Mouse (Mus musculus) MEL (cell line): Measurements from ENCODE around the gene Palld. TPM values are rescaled to one million over a fixed set of nuclear protein-coding genes. Genes with fewer than 3 reads are reported as not detected.

Experiments
- DNase-seq: peaks from one replicate; pipeline ENCODE4 v3.0.0; 2011; ENCODE audit warnings: low read depth, low spot score
- H3K27ac ChIP-seq: 2 replicates; pipeline ENCODE4 v1.5.1; 2012; ENCODE audit warnings: low read depth, mild to moderate bottlenecking, control low read depth, low read length, moderate library complexity; ENCODE audit not compliant: control insufficient read depth
- H3K27me3 ChIP-seq, 2 experiments: fragments of 150-350 bp in 1 of 2; sonication (generic) in 1 of 2; 2 replicates each; pipeline ENCODE4 v1.6.1; 2012; ENCODE audit warnings: low read length in 2 of 2, mild to moderate bottlenecking in 2 of 2, improper control_type of control experiment in 1 of 2, moderate library complexity in 1 of 2; ENCODE audit not compliant: insufficient read depth in 2 of 2, control insufficient read depth in 1 of 2
- H3K36me3 ChIP-seq, 2 experiments: 2 replicates each; pipeline ENCODE4 v1.6.1; 2012 to 2014; ENCODE audit warnings: low read length in 2 of 2, improper control_type of control experiment in 1 of 2, inconsistent platforms in 1 of 2, mild to moderate bottlenecking in 1 of 2; ENCODE audit not compliant: insufficient read depth in 2 of 2, control insufficient read depth in 1 of 2
- H3K4me1 ChIP-seq, 2 experiments: fragments of 150-350 bp in 1 of 2; sonication (generic) in 1 of 2; 2 replicates each; pipeline ENCODE4 v1.6.1; 2012; ENCODE audit warnings: low read length in 2 of 2, improper control_type of control experiment in 1 of 2, mild to moderate bottlenecking in 1 of 2; ENCODE audit not compliant: insufficient read depth in 2 of 2, control insufficient read depth in 1 of 2
- H3K4me3 ChIP-seq, 2 experiments: fragments of 150-350 bp in 1 of 2; sonication (generic) in 1 of 2; 2 replicates each; pipeline ENCODE4 v1.5.1; 2012; ENCODE audit warnings: low read depth in 2 of 2, low read length in 2 of 2, mild to moderate bottlenecking in 2 of 2, moderate library complexity in 2 of 2, control low read depth in 1 of 2, improper control_type of control experiment in 1 of 2; ENCODE audit not compliant: control insufficient read depth in 1 of 2, insufficient read depth in 1 of 2
- H3K79me2 ChIP-seq: 2 replicates; pipeline ENCODE4 v1.6.1; 2012; ENCODE audit warnings: mild to moderate bottlenecking, low read length, moderate library complexity; ENCODE audit not compliant: control insufficient read depth, poor library complexity, insufficient read depth
- H3K9ac ChIP-seq: 2 replicates; pipeline ENCODE4 v1.6.1; 2012; ENCODE audit warnings: low read depth, mild to moderate bottlenecking, control low read depth, low read length, moderate library complexity; ENCODE audit not compliant: control insufficient read depth, poor library complexity, severe bottlenecking
- H3K9me3 ChIP-seq: fragments of 150-350 bp; sonication (generic); replicated peaks from 2 replicates; pipeline ENCODE4 v1.6.1; 2012; ENCODE audit warnings: mild to moderate bottlenecking, low read length, improper control_type of control experiment, moderate library complexity; ENCODE audit not compliant: insufficient read depth
- BHLHE40 ChIP-seq: IDR thresholded peaks from 2 replicates; pipeline ENCODE4 v1.6.1; 2012; ENCODE audit warnings: low read depth, mild to moderate bottlenecking, inconsistent platforms, low read length, improper control_type of control experiment, borderline replicate concordance
- CHD2 ChIP-seq: IDR thresholded peaks from 2 replicates; pipeline ENCODE4 v1.6.1; 2011; ENCODE audit warnings: low read length, improper control_type of control experiment
- CTCF ChIP-seq, 3 experiments: IDR thresholded peaks in 2 of 3; conservative IDR thresholded peaks in 1 of 3; 2 replicates each; pipeline ENCODE4 v1.5.1; 2011 to 2012; ENCODE audit warnings: low read length in 3 of 3, low read depth in 2 of 3, mild to moderate bottlenecking in 2 of 3, improper control_type of control experiment in 1 of 3, inconsistent platforms in 1 of 3, mixed read lengths in 1 of 3, moderate library complexity in 1 of 3; ENCODE audit not compliant: control insufficient read depth in 1 of 3, insufficient read depth in 1 of 3, poor library complexity in 1 of 3, severe bottlenecking in 1 of 3
- E2F4 ChIP-seq: IDR thresholded peaks from 2 replicates; pipeline ENCODE4 v1.6.1; 2011; ENCODE audit warnings: low read depth, low read length, improper control_type of control experiment, borderline replicate concordance
- HCFC1 ChIP-seq: IDR thresholded peaks from 2 replicates; pipeline ENCODE4 v1.6.1; 2012; ENCODE audit warnings: low read depth, mild to moderate bottlenecking, inconsistent platforms, low read length, improper control_type of control experiment, moderate library complexity
- JUND ChIP-seq: IDR thresholded peaks from 2 replicates; pipeline ENCODE4 v1.6.1; 2011; ENCODE audit warnings: low read depth, mild to moderate bottlenecking, improper control_type of control experiment, low read length
- KAT2A ChIP-seq: conservative IDR thresholded peaks from 2 replicates; pipeline ENCODE4 v1.6.1; 2012; ENCODE audit warnings: low read depth, low read length, improper control_type of control experiment, inconsistent platforms
- MYB ChIP-seq: IDR thresholded peaks from 2 replicates; pipeline ENCODE4 v1.6.1; 2011; ENCODE audit warnings: mild to moderate bottlenecking, low read depth, low read length, improper control_type of control experiment
- MYC ChIP-seq: IDR thresholded peaks from 2 replicates; pipeline ENCODE4 v1.6.1; 2011; ENCODE audit warnings: low read depth, mild to moderate bottlenecking, low read length, improper control_type of control experiment, moderate library complexity
- NELFE ChIP-seq: IDR thresholded peaks from 2 replicates; pipeline ENCODE4 v1.6.1; 2011; ENCODE audit warnings: low read depth, low read length, improper control_type of control experiment
- POLR2A ChIP-seq, 2 experiments: IDR thresholded peaks; 2 replicates each; pipeline ENCODE4 v1.6.1; 2011 to 2012; ENCODE audit warnings: low read length in 2 of 2, mild to moderate bottlenecking in 2 of 2, control low read depth in 1 of 2, improper control_type of control experiment in 1 of 2, low read depth in 1 of 2, moderate library complexity in 1 of 2; ENCODE audit not compliant: control insufficient read depth in 1 of 2, insufficient read depth in 1 of 2, poor library complexity in 1 of 2
- POLR2AphosphoS2 ChIP-seq: IDR thresholded peaks from 2 replicates; pipeline ENCODE4 v1.6.1; 2011; ENCODE audit warnings: low read length, improper control_type of control experiment
- SMC3 ChIP-seq: IDR thresholded peaks from 2 replicates; pipeline ENCODE4 v1.6.1; 2011; ENCODE audit warnings: low read depth, low read length, improper control_type of control experiment
- TAL1 ChIP-seq: IDR thresholded peaks from 2 replicates; pipeline ENCODE4 v1.6.1; 2012; ENCODE audit warnings: mild to moderate bottlenecking, inconsistent platforms, low read length, moderate library complexity, mixed read lengths
- USF2 ChIP-seq, 2 experiments: IDR thresholded peaks; 2 replicates each; pipeline ENCODE4 v1.6.1; 2011 to 2012; ENCODE audit warnings: improper control_type of control experiment in 2 of 2, low read length in 2 of 2, borderline replicate concordance in 1 of 2, inconsistent platforms in 1 of 2, low read depth in 1 of 2, mild to moderate bottlenecking in 1 of 2; ENCODE audit not compliant: insufficient read depth in 1 of 2
- polyA plus RNA-seq, 2 experiments: library from polyadenylated mRNA; stranded (reverse) in 1 of 2; unstranded in 1 of 2; fragments of >175 nt in 1 of 2; fragments of >200 nt in 1 of 2; gene quantifications; 2 replicates each; pipeline versions ENCODE4 v1.2.1 to v1.2.4; 2012; ENCODE audit warnings: low replicate concordance in 2 of 2, low read depth in 1 of 2; ENCODE audit not compliant: insufficient read length in 2 of 2, insufficient read depth in 1 of 2, missing spikeins in 1 of 2
- total RNA-seq: library from RNA; depleted of rRNA; stranded (reverse); fragments of 300-350 nt; gene quantifications from 2 replicates; pipeline ENCODE4 v1.2.3, GENCODE M21; 2012

Gene Palld
- total and polyA plus RNA-seq, 3 experiments = 0.23 to 1.9 TPM; not detected in 1

DNA sequence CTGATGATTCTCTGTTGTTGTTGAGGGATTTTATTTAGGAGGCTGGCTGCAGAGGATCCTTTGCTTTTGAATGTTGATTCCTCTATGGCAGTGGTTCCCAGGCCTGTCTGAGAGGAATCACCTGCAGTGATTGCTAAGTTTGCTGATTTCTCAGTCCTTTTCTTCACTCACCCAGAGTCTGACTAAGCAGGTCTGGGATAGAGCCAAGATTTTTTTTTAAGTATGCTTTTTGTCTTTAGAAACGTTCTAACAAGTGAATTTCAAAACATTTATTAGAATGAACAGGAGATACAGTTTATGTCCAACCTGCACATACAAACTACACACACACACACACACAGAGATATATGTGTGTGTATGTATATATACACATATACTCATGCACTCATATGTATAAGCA lies 211.1 kb downstream of the Palld start:
- Histone ChIP-seq H3K27ac (no peak overlapping the region), H3K27me3 (no peaks in the 10 kb centered on the region), H3K79me2 (no peaks in the 10 kb centered on the region), H3K36me3 (no peaks in the 10 kb centered on the region), H3K4me3 (no peak overlapping the region), H3K4me1 (no peaks in the 10 kb centered on the region), H3K9ac (no peak overlapping the region), H3K9me3 (no peaks in the 10 kb centered on the region)
- no peak for TF ChIP-seq CTCF (IDR thresholded peaks at IDR 0.05 in 2 of 3, conservative IDR thresholded peaks at IDR 0.05 in 1 of 3; ENCODE audit: control insufficient read depth in 1 of 3, insufficient read depth in 1 of 3, low read depth in 2 of 3, low read length in 3 of 3, poor library complexity in 1 of 3, severe bottlenecking in 1 of 3)
- no peak for TF ChIP-seq KAT2A
- DNase-seq = no peak

DNA sequence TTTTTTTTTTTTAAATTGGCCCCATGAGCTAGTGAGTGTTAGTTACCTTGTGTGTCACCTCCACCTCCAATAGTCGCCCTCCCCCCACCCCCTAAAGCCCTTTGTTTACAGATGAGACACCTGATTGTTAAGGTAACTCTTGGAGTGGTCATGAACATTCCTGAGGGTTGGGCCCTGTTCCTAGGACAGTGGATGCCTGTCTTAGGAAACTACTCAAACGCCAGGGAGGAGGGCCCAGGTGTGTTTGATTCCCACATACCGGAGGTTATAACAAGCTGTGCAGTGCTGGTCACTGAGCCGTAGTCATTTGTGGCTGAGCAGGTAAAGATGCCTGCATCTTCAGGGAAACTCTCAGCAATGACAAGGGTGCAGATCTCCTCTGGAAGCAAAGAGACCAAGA lies 215.4 kb downstream of the Palld start:
- H3K36me3 ChIP-seq = no peaks in the 10 kb centered on the region
- no peak overlapping the region for H3K27ac ChIP-seq
- no peak overlapping the region for H3K9ac ChIP-seq
- DNase-seq = no peak
- H3K9me3 ChIP-seq = no peaks in the 10 kb centered on the region
- H3K4me3 ChIP-seq = no peak overlapping the region
- no peaks in the 10 kb centered on the region for H3K79me2 ChIP-seq
- no peaks in the 10 kb centered on the region for H3K27me3 ChIP-seq
- TF ChIP-seq NELFE (no peak), E2F4 (no peak), POLR2A (IDR thresholded peaks at IDR 0.05; ENCODE audit: control insufficient read depth in 1 of 2, insufficient read depth in 1 of 2, low read depth in 1 of 2, low read length in 2 of 2, poor library complexity in 1 of 2) (no peak)
- H3K4me1 ChIP-seq = no peaks in the 10 kb centered on the region

DNA sequence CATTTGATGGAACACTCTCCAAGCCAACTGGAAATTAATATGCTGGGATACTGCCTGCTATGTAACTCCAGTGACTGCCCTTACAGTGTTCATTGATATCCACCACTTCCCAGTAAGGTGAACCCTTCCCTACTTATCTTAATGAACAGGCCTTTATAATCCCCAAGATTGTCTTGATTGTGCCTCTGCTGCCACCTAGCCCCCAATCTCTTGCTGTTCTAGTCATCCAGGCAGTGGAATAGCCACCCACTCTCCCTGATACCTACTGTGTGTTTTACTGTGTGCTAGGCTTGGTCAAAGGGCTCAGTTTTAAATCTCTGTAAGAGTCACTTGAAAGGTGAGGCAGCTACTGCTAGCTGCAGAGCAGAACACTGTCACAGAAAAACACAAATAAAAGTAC lies 216.2 kb downstream of the Palld start:
- no peak for DNase-seq
- H3K27ac ChIP-seq = no peak overlapping the region
- H3K27me3 ChIP-seq = no peaks in the 10 kb centered on the region
- no peaks in the 10 kb centered on the region for H3K36me3 ChIP-seq
- TF ChIP-seq JUND (no peak), CHD2 (no peak), USF2 (IDR thresholded peaks at IDR 0.05; ENCODE audit: borderline replicate concordance in 1 of 2, insufficient read depth in 1 of 2, low read depth in 1 of 2, low read length in 2 of 2) (no peak), NELFE (no peak), SMC3 (no peak), TAL1 (no peak), POLR2AphosphoS2 (no peak), POLR2A (IDR thresholded peaks at IDR 0.05; ENCODE audit: control insufficient read depth in 1 of 2, insufficient read depth in 1 of 2, low read depth in 1 of 2, low read length in 2 of 2, poor library complexity in 1 of 2) (no peak), HCFC1 (no peak), BHLHE40 (no peak), MYC (no peak), MYB (no peak)
- H3K4me3 ChIP-seq = no peak overlapping the region
- no peaks in the 10 kb centered on the region for H3K4me1 ChIP-seq
- H3K9me3 ChIP-seq = no peaks in the 10 kb centered on the region
- no peaks in the 10 kb centered on the region for H3K79me2 ChIP-seq
- H3K9ac ChIP-seq = no peak overlapping the region
